Mouse (Mus musculus) spleen, postnatal 36 days (tissue): ENCODE data around the gene Cyp2t4.

Experiments used
- DNase-seq, 2 experiments: peaks; one replicate each; pipeline ENCODE4 v3.0.0; 2022; ENCODE audit warnings: low spot score in 2 of 2, mixed read lengths in 1 of 2

Gene Cyp2t4

GRCm38 (mm10) chr7:27153205-27153764 lies at the start of gene Cyp2t4:
TSS of gene Cyp2t4 (plus strand) at chr7:27153714.
- DNase-seq = no peak

- no peak for DNase-seq
Observed at GRCm38 (mm10) chr7:27104882-27105281, 48.6 kb upstream of the Cyp2t4 start.

DNA sequence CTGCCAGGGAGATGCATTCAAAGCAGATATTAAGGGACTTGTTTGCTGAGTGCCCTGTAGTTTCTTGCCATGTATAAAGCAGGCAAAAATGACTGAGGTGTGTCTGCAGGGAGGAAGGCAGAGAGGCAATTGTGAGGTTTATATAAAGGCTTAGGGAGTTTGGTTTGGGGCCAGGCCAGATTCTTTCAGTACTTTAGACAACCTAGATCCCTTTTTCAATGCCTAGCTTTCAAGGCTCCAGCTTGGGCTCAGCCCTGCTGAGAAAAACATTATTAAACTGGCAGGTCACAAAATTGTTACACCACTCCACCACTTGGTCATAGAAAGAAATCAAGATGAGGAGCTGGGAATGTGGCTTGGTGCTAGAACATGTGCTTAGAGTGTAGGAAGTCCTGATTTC lies 43.2 kb upstream of the Cyp2t4 start:
- DNase-seq = no peak

DNA sequence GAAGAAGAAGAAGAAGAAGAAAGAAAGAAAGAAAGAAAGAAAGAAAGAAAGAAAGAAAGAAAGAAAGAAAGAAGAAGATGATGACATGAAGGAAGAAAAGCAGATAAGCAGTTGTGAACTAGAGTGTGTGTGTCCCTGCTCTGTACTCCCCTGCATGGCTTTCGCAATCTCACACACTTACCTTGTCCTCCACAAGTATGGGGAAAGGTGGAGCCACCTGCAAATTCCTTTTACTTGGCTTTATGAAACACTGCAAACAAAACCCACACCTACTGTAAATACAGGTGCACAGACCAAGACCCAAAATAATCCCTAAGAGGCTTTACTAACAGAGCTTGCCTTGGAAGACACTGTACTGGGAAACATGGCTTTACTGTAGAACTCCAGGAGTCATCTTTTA lies 42.5 kb upstream of the Cyp2t4 start:
- no peak for DNase-seq

DNA sequence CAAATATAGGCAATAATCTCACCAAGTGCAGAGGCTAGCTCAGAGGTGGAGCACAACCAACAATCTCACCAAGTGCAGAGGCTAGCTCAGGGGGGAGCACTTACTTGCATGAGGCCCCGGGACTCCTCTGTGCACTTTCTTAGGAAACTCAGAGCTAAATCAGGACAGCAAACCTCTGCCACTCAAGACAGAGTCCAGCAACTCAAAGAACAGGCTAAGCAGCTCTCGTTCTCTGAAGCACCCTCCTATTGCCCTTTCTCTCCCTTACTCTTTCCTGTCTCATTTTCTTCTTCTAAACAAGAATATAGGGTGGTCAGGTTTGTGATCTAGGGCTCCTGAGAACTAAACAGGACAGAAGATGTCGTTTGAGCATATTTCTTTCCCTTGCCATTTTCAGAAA lies 41.5 kb upstream of the Cyp2t4 start:
- no peak for DNase-seq

GRCm38 (mm10) chr7:27118033-27118511 lies 35.4 kb upstream of the Cyp2t4 start:
- DNase-seq = no peak

DNA sequence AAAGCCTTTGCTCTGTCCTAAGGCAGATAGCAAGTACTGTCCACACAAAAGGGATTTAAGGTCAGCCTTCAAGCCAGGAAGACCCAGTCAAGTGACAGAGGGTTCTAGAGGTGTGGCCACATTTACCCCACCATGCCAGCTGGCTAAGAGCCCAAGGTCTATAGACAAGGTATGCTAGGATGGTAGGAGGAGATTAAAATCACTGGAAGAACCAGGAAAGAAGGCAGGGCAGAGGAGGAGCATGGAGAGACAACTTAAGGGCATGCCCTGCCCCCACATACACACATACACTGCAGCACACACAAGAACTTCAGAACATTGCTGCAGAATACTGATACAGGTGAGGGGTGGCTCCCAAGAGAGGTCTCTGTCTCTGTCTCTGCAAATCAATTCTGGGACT lies 33.8 kb upstream of the Cyp2t4 start, which contains the start of gene Cyp2f2:
Gene Cyp2f2 (plus strand): TSS at position 234 of the 400 bp plus-strand sequence.
- no peak for DNase-seq

GRCm38 (mm10) chr7:27124305-27124832 lies 29.1 kb upstream of the Cyp2t4 start:
- no peak for DNase-seq

DNA sequence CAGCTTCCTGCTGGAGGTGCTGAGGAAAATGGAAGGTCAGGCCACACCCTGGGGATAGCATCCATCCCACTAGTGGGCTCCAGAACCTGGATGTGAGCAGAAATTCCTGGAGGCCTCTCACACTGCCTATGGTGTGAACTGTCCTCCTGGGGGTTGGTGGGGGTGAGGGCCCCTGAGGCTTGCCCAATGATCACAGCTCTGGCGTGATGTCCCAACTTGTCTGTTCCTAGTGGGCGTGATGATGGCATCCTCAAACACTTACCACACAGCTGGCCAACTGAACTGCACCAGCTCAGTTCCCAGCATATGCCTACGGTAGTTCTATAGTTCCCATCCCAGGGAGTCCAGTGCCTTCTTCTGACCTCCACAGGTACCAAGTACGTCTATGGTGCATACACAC lies 28.5 kb upstream of the Cyp2t4 start:
- DNase-seq = no peak

DNA sequence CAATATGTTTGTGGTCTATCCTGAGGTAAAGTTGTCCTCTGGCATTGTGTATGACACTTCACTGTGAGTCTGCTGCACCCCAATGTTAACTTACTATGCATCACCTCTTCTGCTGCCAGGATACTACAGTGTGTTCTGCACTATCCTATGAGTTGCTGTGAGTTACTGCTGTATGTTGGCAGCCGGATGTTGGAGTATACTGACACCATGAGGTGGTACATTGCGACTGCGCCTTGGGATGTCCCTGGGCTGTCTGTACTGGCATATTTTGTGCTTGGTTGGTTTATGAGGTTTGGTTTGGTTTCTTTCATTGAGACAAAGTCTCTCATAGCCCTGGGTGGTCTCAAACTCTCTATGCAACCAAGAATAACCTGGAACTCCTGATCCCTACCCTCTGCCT lies 25.4 kb upstream of the Cyp2t4 start:
- DNase-seq = no peak

DNA sequence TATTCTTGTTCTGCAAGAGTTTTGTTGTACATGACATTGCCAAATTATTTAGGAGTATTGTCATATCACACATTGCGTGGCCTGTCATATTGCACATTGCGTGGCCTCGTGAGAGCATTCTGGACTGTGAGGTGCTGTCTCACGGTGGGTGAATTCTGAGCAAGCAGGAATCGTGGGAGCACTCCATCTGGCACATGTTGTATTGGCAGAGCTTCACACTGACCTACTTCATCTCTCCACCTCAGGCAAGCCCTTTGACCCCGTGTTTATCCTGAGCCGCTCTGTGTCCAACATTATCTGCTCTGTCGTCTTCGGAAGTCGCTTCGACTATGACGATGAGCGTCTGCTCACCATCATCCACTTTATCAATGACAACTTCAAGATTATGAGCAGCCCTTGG lies 24.6 kb upstream of the Cyp2t4 start:
- no peak for DNase-seq

DNA sequence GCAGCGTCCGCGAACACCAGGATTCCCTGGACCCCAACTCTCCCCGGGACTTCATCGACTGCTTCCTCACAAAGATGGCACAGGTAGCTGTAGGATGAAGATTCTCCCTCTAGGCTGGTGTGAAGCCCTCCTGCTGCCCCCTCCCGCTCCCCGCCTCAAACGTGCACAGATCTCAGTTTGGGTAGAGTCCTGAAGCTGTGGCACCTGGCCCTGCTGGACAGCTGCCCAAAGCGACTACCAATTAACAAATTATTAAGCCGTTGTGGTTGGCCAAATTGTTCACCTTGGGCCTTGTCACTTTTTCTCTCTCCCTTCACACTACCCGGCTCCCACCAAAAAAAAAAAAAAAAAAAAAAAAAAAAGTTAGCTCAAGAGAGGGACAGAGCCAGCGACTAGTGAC lies 23.7 kb upstream of the Cyp2t4 start:
- DNase-seq = no peak

DNA sequence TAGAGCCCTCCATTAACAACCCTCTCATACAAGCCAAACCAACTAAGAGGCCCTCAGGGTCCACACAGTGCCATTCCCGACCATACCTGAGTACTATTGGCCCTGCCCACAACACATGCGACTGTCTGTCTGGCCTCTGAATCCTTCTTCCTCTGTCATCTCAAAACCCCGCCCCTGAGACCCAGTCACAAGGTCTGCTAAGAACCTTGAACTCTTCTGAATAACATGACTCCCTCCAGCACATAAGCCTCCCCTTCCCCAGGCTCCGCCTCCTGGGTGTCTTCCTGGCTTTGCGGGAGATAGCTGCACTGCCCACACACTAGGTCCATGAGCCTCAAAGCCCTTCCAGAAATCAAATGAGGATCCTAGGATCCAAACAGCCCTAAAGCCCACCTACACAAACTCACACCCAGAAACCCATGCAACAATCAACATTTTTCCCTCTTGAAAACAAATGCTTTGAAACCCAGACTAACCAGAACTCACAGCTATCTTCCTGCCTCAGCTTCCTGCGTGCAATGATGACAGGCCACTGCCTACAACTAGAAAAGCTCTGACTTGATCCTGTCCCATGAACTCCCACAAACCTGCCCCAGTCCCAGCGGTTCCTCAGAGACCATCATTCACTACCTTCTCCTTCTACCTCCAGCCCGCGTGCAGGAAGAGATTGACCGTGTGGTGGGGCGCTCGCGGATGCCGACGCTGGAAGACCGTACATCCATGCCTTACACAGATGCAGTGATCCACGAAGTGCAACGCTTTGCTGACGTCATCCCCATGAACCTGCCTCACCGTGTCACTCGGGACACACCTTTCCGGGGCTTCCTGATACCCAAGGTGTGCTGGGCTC lies 22.8 kb upstream of the Cyp2t4 start:
- no peak for DNase-seq

DNA sequence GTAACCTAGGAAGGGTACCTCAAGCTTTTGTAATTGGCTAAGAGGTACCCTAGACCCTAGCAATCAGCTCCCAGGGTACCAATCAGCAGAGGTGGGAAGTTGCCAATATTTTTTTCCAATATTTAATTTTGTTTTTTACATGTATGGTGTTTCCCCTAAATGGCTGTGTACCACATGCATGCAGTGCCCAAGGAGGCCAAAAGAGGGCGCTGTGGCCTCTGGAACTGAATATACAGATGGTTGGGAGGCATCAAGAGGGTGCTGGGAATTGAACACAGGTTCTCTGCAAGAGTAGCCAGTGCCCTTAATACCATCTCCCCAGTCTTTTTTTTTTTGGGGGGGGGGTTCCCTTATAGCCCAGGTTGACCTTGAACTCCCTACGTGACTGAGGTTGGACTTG lies 22.1 kb upstream of the Cyp2t4 start:
- no peak for DNase-seq

DNA sequence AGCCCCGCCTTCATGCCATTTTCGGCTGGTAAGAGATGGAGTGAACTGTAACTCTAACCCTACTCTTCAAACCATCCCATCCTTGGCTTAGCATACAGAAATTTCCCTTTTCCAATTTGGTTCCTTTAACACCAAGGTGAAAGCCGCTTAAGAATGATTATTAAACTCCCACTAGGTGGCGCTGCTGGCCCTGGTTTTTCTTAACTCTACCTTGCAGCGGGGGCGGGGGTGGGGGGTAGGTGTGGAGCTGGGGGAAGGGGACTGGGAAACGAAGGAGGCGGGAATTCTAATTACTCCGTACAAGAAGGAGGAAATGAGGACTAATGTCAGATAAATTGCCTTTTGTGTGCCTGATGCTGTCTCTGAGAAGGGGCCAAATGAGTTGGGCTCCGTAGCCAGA lies 20.9 kb upstream of the Cyp2t4 start:
- DNase-seq = no peak

- DNase-seq = no peak
Observed at GRCm38 (mm10) chr7:27133156-27133555, 20.4 kb upstream of the Cyp2t4 start.

DNA sequence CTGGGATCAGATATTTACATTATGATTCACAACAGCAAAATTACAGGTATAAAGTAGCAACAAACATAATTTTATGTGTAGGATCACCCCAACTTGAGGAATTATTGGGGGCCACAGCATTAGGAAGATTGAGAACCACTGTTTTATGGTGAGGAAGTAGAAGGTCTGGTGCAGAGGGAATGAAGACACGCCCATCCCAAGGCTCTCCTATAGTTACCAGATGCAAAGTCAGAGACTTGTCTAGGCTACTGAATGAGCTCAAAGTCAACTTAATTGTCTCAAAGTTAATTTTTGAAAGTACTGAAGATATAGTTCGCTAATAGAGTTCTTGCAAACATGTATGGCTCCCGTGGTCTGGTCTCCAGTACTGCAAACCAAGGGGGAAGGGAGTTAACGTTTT lies 19.8 kb upstream of the Cyp2t4 start:
- DNase-seq = no peak

GRCm38 (mm10) chr7:27136410-27136996 lies 17.0 kb upstream of the Cyp2t4 start:
- DNase-seq = no peak

- no peak for DNase-seq
Observed at GRCm38 (mm10) chr7:27156005-27156404, 2.5 kb downstream of the Cyp2t4 start.

DNA sequence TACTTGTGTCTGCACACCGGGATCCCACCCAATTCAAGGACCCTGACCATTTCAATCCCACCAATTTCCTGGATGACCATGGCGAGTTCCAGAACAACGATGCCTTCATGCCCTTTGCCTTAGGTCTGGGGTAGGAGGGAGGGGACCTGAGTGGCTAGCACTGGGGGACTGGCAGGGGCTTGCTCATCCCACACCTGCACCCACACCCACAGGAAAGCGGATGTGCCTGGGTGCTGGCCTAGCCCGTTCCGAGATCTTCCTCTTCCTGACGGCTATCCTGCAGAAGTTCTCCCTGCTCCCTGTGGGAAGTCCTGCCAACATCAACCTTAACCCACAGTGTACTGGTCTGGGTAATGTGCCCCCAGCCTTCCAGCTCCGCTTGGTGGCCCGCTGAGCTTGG lies 4.7 kb downstream of the Cyp2t4 start:
- no peak for DNase-seq

GRCm38 (mm10) chr7:27159256-27159655 lies 5.7 kb downstream of the Cyp2t4 start:
- no peak for DNase-seq

- DNase-seq = peak; percentile 84 to 86
Observed at GRCm38 (mm10) chr7:27159882-27160281, 6.4 kb downstream of the Cyp2t4 start.

GRCm38 (mm10) chr7:27160921-27161320 lies 7.4 kb downstream of the Cyp2t4 start:
- DNase-seq = no peak
